Mouse (Mus musculus): ENCODE results near the gene Map4k2. TPM values are rescaled to one million over a fixed set of nuclear protein-coding genes. Genes with fewer than 3 reads are reported as not detected.

Map4k2 gene
- 119 to 200 TPM (median 169 TPM) in 3 replicates for total RNA-seq (2017)

DNA sequence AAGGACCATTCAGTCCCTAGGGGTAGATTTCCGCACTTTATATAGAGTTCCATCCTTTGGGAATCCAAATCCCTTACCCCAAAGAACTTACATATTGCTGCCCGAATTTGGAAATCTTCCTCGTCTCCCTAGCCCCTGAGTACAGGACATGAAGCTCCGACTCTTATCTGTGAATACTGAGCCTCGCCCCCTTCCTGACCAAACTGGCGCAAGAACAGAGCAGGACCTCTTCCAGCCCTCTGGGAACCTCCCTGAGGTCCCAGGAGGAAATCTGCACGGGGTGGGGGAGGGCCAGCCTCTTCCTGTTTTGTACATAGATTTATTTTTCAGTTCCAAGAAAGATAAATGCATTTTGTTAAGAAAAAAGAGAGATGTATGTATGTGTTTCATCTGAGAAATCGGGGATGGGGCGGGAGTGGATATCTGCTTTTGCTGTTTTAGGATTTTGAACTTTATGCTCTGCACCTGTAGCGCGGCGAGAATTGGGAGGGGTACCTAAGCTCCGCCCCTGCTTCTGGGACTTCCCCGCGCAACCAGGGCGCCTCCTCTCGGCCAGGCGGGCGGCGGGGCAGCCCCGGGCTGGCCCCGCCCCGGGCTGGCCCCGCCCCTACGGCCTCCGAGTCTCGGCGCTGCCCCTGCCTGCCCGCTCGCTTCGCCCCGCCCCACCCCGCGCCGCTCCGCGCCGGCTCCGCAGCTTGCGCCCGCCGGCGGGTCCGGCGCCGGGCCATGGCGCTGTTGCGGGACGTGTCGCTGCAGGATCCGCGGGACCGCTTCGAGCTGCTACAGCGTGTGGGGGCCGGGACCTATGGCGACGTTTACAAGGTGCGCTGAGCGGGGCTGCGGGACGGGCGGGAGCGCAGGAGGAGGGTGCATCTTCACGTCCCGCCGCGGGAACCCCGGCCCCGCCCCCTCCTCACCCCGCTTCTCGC lies at the start of gene Map4k2:
Map4k2 (plus strand) TSS at position 612 of the 929 bp plus-strand sequence.
- peak; percentile 15; the same call in 1 of the 2 replicates for ATAC-seq (replicated peaks; ENCODE audit: insufficient number of reproducible peaks, low FRiP score, low TSS enrichment, poor library complexity, severe bottlenecking)

DNA sequence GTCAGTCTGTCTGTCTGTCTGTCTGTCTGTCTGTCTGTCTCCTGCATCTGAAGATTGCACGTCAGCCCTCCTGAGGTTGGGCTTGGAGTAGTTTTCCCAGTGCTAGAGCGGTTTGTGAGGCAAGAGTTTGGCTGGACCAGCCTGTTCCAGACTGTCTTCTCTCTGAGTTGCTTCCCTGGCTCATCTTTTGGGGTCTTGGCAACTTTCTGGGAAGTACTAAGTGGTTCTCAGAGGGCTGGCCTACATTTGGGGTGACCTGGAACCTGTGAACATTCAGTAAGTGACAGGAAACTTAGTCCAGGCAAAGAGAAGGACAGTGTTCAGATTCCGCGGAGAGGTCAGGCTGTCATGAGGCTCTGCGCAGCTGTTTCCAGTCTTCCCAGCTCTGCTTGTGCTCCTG lies 48.7 kb upstream of the Map4k2 start:
- ATAC-seq (replicated peaks; ENCODE audit: insufficient number of reproducible peaks, low FRiP score, low TSS enrichment, poor library complexity, severe bottlenecking): no peak

DNA sequence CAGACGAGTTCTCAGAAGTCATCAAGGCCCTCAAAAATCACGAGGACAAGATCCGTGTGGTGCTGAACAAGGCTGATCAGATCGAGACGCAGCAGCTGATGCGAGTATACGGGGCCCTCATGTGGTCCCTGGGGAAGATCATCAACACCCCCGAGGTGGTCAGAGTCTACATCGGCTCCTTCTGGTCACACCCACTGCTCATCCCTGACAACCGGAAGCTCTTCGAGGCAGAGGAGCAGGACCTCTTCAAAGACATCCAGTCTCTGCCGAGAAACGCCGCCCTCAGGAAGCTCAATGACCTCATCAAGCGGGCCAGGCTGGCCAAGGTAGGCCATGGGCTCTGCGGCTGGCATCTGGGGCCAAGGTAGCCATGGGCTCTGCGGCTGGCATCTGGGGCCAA lies 46.6 kb upstream of the Map4k2 start:
- ATAC-seq (replicated peaks; ENCODE audit: insufficient number of reproducible peaks, low FRiP score, low TSS enrichment, poor library complexity, severe bottlenecking): no peak

DNA sequence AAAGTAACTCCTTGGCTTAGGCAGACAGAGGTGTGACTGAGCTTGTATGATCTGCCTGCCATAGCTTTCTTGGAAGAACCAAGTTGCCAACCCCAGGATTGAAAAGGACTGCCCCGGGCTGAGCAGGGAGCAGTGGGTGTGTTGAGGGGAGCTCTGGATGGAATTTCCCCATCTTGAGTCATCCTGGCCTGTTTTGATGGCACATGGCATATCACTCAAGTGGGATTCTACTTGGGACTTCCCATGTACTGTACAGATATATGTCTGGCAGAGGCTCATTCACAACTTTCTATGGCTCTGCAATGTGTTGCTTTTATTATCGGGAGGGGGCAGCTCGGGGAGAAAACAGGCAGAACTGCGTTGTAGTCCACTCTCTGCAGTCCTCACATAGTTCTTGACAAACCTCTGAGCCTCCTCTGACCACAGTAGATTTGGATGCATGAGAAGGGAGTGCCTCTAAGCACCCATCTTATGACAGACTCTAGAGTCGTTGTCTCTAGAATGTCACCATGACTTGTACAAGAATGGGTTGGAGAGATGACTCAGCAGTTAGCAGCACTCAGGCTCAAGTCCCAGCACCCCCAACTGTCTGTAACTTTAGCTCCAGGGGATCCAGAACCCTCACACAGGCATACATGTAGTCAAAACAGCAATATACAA lies 44.3 kb upstream of the Map4k2 start:
- ATAC-seq (replicated peaks; ENCODE audit: insufficient number of reproducible peaks, low FRiP score, low TSS enrichment, poor library complexity, severe bottlenecking): no peak

DNA sequence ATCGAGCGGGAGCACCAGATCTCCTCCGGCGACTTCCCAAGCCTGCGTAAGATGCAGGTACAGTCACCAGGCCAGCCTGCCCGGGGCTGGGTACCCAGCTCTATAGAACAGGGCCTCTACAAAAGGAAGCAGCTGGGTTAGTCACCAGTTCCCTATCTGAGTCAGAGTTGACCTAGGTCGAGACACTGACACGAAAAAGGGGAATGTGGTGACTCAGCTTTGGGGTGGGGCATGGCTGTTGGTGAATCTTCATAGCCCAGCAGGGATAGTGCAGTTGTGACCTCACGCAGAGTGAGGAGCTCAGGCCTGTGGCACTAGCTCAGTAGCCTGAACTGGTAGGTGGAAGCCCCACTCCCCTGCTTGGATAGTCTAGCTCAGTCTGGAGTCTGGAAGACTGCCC lies 43.3 kb upstream of the Map4k2 start:
- ATAC-seq (replicated peaks; ENCODE audit: insufficient number of reproducible peaks, low FRiP score, low TSS enrichment, poor library complexity, severe bottlenecking): peak; percentile 83

DNA sequence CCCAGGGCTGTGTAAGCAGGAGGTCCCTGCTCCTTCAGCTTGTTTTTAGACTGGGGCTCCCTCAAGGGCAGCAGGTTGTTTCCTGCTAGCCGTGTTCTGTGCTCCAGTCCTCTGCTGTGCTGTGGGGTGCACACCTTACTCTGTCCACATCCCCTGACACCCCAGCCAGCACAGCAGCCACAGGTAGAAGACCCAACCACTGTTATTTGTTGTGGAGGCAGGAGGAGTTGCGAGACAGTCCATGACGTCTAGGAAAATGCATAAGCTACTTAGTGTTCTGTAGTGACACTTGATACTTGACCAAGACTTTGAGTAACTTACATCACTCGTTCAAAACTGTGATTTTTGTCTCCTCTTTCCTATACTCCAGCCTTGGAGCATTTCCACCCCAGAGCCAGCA lies 41.9 kb upstream of the Map4k2 start:
- no peak for ATAC-seq (replicated peaks; ENCODE audit: insufficient number of reproducible peaks, low FRiP score, low TSS enrichment, poor library complexity, severe bottlenecking)

DNA sequence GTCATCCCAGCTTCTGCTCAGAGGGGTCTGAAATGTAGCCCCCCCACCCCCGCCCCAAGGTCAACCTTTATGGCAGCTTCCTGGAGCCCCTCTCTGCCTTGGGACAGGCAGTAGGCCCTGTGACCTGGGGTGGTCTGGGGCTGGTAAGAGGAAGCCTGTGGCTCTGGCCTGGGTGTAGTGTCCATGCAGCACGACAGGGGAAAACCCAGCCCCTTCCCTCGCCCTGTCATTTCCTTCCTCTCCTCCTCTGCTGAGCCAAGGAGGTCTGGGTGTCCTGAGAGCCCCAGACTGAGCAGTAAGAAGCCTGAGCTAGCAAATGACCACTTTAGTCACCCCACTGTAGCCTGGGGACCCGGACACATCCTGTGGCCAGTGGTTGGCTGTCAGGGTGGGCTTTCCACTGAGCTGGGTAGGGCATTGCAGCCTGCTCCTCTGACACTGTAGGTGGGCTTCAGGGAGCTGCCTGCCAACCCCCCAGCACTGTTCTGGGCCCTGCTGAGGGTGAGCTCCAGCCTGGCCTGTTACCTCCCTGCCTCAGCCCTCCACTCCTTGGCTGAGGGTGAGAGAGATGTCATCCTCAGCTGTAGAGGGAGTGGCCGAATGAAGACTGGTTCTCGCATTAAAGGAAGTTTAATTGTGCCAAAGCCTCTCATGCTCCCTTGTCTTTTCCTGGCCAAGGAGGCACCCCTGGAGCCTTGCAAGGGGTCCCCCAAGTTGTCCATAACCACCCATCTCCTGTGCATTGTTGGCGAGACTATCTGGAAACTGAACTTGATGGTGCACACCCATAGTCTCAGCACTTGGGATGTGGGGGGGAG lies 41.3 kb upstream of the Map4k2 start:
- peak; percentile 52 for ATAC-seq (replicated peaks; ENCODE audit: insufficient number of reproducible peaks, low FRiP score, low TSS enrichment, poor library complexity, severe bottlenecking)

DNA sequence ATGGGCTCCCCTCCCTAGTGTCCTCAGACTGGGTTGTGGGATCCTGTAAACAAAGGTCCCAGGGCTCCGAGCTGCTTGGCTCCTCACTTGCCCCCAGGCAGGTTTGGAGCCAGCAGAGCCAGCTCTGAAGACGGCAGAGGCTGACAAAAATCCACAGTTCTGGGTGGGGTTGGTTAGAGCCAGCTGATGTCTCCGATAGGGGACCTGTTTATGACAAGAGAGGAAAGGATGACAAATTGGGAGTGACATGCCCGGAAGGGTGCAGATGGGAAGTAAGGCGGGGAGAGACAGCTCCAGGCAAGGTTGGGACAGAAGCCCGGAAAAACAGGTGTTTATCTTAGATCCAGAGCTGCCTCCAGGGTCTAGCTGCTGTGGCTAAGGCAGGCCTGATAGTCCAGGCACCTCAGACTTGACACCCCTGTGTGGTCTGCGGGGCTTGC lies 40.5 kb upstream of the Map4k2 start:
- ATAC-seq (replicated peaks; ENCODE audit: insufficient number of reproducible peaks, low FRiP score, low TSS enrichment, poor library complexity, severe bottlenecking): no peak

DNA sequence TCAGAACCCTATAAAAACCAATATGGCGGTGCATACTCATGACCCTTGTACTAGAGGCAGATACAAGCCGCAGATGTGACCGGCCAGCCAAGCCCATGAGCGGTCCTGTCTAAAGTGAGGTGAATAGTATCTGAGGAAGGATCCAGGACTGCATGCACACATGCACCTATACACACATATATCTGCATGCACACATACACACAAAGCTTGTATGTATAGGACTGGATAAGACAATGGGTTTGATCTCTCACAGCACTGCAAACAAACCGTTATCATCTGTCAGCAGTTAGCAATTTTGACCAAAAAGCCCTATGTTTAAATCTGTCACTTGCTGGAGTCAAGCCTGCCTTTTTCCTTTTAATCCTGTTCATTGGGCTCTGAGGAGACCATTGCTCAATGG lies 38.8 kb upstream of the Map4k2 start:
- no peak for ATAC-seq (replicated peaks; ENCODE audit: insufficient number of reproducible peaks, low FRiP score, low TSS enrichment, poor library complexity, severe bottlenecking)

DNA sequence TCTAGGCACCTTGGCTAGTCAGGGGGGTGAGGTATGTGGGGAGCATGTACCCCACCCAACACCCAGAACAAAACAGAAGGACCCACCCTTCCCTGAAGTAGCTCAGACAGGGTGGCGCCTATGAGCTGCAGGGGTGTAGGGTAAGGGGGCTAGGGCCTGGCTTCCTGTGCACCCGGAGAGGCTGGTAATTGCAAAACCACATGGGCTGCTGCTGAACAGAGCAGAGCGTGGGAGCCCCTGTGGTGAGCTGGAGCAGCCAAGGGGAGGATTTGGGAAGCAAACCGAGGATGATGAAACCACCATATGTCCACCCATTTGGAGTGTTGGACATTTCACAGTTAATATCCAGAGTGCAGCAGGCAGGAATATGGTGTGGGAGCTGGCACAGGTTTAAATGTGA lies 38.4 kb upstream of the Map4k2 start:
- ATAC-seq (replicated peaks; ENCODE audit: insufficient number of reproducible peaks, low FRiP score, low TSS enrichment, poor library complexity, severe bottlenecking): no peak

DNA sequence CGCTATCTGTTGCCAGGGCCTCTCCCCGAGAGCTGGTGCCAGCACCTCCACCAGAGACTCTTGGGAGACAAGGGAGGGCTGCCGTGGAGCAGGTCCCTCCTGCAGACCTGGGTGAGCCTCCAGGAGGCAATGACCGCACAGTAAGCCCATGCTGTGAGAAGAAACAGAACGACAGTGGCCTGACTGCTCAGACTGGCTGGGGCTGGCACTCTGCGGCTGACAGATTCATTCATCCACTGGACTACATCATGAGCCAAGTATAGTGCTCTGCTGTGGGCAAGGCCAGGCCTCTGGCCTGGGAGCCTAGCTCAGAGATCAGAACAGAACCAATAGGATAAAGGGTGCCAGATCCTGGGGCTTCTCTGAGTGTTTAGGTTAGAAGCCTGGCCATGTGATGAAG lies 37.1 kb upstream of the Map4k2 start:
- no peak for ATAC-seq (replicated peaks; ENCODE audit: insufficient number of reproducible peaks, low FRiP score, low TSS enrichment, poor library complexity, severe bottlenecking)

DNA sequence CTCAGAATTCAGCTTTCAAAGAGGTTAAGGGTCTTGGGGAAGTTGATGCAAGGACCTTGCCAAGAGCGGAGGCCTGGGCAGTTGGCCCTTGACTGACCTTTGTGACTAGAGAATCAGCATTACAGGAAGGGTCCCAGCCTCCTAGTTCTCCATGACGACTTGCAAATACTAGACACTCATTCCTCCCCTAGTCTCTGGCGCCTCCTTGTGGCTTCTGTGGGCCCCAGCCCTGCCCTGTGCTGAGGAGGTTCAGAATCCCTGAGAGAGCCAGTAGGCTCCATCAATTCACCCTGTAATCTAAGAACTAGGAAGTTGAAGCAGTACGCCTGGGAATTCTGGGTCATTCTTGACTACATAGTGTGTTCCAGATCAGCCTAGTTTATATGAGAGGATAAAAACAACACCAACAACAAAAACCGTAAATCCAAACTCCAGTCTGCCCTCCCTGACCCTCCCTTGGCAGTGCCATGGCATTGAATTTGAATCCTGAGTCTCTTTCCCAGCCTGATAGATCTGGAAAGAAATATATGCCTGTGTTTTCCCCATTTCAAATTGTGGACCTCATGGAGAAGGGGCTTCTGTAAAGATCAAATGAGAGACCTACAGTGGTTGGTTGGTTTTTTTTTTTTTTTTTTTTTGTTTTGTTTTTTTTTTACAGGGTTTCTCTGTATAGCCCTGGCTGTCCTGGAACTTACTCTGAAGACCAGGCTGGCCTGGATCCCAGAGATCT lies 36.0 kb upstream of the Map4k2 start:
- ATAC-seq (replicated peaks; ENCODE audit: insufficient number of reproducible peaks, low FRiP score, low TSS enrichment, poor library complexity, severe bottlenecking): peak; percentile 72

DNA sequence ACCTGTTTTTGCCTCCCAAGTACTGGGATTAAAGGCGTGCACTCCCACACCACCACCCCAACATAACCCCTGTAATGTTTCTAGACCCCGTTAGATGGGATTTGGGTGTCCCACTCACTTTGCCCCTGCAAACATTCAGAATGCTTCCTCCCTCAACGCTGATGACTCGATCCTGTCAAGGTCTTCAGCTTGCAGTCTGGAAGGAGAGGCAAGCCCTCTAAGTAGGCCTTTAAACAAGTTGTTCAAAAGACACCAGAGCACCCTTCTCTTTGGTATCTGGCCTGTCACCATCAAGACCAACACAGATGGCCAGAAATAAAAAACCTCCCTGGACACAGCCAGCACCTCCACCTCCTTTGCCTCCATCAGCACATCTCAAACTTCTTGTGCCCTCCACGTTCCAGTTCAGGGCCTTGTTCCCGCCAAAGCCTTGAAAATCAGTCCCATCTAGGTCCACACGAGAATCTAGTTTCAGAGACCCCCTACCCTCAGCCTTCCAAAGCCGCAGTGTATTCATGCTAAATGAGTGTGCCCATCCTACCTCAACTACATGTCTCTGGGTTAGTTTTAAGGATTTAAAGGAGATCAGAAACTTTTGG lies 35.3 kb upstream of the Map4k2 start:
- no peak for ATAC-seq (replicated peaks; ENCODE audit: insufficient number of reproducible peaks, low FRiP score, low TSS enrichment, poor library complexity, severe bottlenecking)

DNA sequence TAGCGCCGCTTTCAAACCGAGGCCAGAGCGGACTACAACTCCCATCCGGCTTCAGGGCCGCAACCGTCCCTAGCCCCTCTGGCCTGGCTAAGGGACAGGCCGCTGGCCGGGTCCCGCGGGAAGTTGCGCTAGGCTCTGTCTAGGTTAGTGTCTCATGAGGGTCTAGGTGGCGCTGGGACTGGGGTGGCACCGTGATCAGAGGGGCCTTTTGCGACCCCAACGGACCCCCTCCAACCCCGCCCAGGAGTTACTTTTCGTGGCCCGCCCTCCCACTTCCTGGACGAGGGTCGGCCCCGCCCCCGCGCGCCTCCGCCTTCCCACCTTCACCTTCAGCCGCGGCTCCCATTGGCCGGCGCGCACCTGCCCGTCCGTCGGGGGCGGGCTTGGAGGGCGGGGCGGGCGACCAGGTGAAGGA lies 34.8 kb upstream of the Map4k2 start, which contains the start of gene Cdc42bpg:
Cdc42bpg (plus strand) TSS at position 320 of the 415 bp plus-strand sequence.
- 0 out of 2 replicates have a peak, but pooled peaks have one; percentile 10 for ATAC-seq (replicated peaks; ENCODE audit: insufficient number of reproducible peaks, low FRiP score, low TSS enrichment, poor library complexity, severe bottlenecking)

DNA sequence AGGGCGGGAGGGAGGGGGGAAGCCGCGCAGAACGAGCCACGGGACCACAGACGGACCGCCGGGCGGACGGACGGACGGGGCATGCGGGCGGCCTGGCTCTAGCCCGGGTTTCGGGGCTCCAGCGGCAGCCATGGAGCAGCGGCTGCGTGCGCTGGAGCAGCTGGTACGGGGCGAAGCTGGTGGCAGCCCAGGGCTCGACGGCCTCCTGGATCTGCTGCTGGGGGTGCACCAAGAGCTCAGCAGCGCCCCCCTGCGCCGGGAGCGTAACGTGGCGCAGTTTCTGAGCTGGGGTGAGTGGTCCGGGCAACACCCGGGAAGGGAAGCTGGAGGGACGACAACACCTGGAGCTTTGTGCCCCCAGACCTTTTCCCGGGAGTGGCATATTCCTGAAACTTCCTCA lies 34.3 kb upstream of the Map4k2 start:
- peak; percentile 52 for ATAC-seq (replicated peaks; ENCODE audit: insufficient number of reproducible peaks, low FRiP score, low TSS enrichment, poor library complexity, severe bottlenecking)

DNA sequence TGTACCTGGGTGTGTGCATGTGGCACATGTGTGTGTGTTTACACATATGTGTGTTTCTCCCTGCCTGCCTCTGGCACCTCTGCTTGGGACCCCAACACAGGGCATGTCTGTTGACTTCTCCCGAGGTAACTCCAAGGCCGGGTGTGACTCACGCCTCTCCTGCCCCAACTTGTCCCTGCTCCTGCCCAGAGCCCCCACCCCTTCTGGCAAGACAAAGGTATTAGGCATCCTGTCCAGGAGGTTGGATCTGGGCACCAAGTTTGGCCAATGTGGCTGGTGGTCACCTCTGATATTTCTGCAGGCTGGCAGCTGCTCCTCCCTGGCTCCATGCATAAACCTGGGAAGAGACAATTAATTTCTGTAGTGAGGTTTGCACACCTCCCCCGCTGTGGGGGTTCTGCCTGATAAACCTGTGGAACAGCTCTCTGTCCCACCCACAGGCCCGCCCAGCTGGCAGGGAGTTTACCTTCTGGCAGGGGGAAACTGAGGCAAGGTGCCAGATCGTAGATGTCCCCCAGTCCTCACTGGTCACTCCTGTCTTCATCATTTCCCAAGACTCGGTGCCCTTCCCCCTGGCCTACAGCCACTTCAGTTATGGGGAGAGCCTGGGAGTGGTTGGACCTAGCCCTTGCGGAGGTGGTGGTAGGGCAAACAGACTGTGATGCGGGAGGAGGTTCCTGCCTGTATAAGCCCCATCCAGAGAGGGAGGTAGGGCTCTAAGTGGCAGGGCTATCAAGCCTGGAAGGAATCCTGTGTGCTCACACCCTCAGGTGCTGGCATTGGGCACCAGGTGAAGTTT lies 33.0 kb upstream of the Map4k2 start:
- no peak for ATAC-seq (replicated peaks; ENCODE audit: insufficient number of reproducible peaks, low FRiP score, low TSS enrichment, poor library complexity, severe bottlenecking)

DNA sequence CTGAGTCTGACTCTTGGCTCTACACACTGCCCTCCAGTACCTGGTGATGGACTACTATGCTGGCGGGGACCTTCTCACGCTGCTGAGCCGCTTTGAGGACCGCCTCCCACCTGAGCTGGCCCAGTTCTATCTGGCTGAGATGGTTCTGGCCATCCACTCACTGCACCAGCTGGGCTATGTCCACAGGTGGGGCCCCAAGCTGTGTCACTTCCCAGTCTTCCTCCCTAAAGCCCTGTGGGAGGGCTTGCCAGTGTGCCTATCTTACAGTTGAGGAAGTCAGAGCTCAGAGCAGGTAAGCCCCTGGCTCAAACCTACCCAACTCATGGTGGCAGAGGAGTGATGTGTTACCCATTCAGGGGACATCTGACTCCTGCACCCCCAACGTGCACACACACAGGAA lies 30.8 kb upstream of the Map4k2 start:
- ATAC-seq (replicated peaks; ENCODE audit: insufficient number of reproducible peaks, low FRiP score, low TSS enrichment, poor library complexity, severe bottlenecking): no peak

All from monocyte, adult 5-6 weeks (primary cell).